Mouse (Mus musculus): ENCODE measurements around the gene Ffar4.

- no peak for TF ChIP-seq CTCF (IDR thresholded peaks at IDR 0.05; ENCODE audit: insufficient read depth, low read depth, low read length)
- no peak for TF ChIP-seq POLR2A (IDR thresholded peaks at IDR 0.05; ENCODE audit: insufficient read depth, low read depth, low read length)
Observed at GRCm38 (mm10) chr19:38114834-38115491, 18.1 kb downstream of the Ffar4 start.

Data from olfactory bulb, adult 2 months (tissue).